Mouse (Mus musculus) frontal cortex, adult 2 months (tissue): ENCODE results near the gene 1110008L16Rik. TPM values are rescaled to one million over a fixed set of nuclear protein-coding genes. Genes with fewer than 3 reads are reported as not detected.
"Not testable (repeated sequence)": the region's sequence is repeated elsewhere in the genome, so short reads cannot be mapped to it uniquely, and the experiment has no call there.

Experiments used
- DNase-seq, 2 experiments: peaks; one replicate each; pipeline ENCODE4 v3.0.0; 2022; ENCODE audit warnings: low spot score in 1 of 2; ENCODE audit errors: extremely low spot score in 1 of 2
- polyA plus RNA-seq: library from polyadenylated mRNA; depleted of rRNA; stranded (reverse); fragments of >200 nt; gene quantifications from 2 replicates; pipeline ENCODE4 v1.2.3, GENCODE M21; 2012

1110008L16Rik gene
- polyA plus RNA-seq, 1 experiment: 6.5 TPM

GRCm38 (mm10) chr12:55389132-55390081 lies 90.0 kb downstream of the 1110008L16Rik start:
- DNase-seq: no peak

- no peak for DNase-seq
Observed at GRCm38 (mm10) chr12:55392120-55392519, 92.7 kb downstream of the 1110008L16Rik start.

- no peak for DNase-seq
Observed at GRCm38 (mm10) chr12:55392733-55393577, 93.6 kb downstream of the 1110008L16Rik start.

- not testable (repeated sequence) for DNase-seq
Observed at GRCm38 (mm10) chr12:55395601-55396000, 96.2 kb downstream of the 1110008L16Rik start.

GRCm38 (mm10) chr12:55396536-55396935 lies 97.2 kb downstream of the 1110008L16Rik start:
- DNase-seq: no peak

GRCm38 (mm10) chr12:55397544-55398239 lies 98.3 kb downstream of the 1110008L16Rik start:
- DNase-seq: no peak

- peak; percentile 75 to 89 for DNase-seq
Observed at GRCm38 (mm10) chr12:55398240-55399127, 99.1 kb downstream of the 1110008L16Rik start.

- DNase-seq: no peak
Observed at GRCm38 (mm10) chr12:55399128-55399677, 99.8 kb downstream of the 1110008L16Rik start.

GRCm38 (mm10) chr12:55407888-55408287 lies 108.5 kb downstream of the 1110008L16Rik start:
- no peak for DNase-seq

GRCm38 (mm10) chr12:55415255-55415654 lies 115.9 kb downstream of the 1110008L16Rik start:
- DNase-seq: no peak

- no peak for DNase-seq
Observed at GRCm38 (mm10) chr12:55415762-55416161, 116.4 kb downstream of the 1110008L16Rik start.

- no peak for DNase-seq
Observed at GRCm38 (mm10) chr12:55420220-55420619, 120.8 kb downstream of the 1110008L16Rik start.

GRCm38 (mm10) chr12:55422057-55422456 lies 122.7 kb downstream of the 1110008L16Rik start:
- no peak for DNase-seq

- no peak for DNase-seq
Observed at GRCm38 (mm10) chr12:55426300-55426699, 126.9 kb downstream of the 1110008L16Rik start.

GRCm38 (mm10) chr12:55429201-55429600 lies 129.8 kb downstream of the 1110008L16Rik start:
- DNase-seq: peak; percentile 18 to 45

- no peak for DNase-seq
Observed at GRCm38 (mm10) chr12:55429956-55430355, 130.6 kb downstream of the 1110008L16Rik start.
